Mouse (Mus musculus) thymus, adult 2 months (tissue): ENCODE data around the gene Prkag2.

Experiments
- CTCF ChIP-seq: fragments of 200-500 bp; IDR thresholded peaks from 2 replicates; pipeline ENCODE4 v1.5.1; 2012; ENCODE audit warnings: mild to moderate bottlenecking, control low read depth, low read length, moderate library complexity, borderline replicate concordance; ENCODE audit not compliant: control insufficient read depth, poor library complexity, insufficient read depth; ENCODE audit errors: extremely low read depth
- POLR2A ChIP-seq: fragments of 200-500 bp; IDR thresholded peaks from 2 replicates; pipeline ENCODE4 v1.6.1; 2012; ENCODE audit warnings: mild to moderate bottlenecking, low read length, control low read depth, moderate library complexity; ENCODE audit not compliant: control insufficient read depth, poor library complexity, insufficient read depth; ENCODE audit errors: extremely low read depth

DNA sequence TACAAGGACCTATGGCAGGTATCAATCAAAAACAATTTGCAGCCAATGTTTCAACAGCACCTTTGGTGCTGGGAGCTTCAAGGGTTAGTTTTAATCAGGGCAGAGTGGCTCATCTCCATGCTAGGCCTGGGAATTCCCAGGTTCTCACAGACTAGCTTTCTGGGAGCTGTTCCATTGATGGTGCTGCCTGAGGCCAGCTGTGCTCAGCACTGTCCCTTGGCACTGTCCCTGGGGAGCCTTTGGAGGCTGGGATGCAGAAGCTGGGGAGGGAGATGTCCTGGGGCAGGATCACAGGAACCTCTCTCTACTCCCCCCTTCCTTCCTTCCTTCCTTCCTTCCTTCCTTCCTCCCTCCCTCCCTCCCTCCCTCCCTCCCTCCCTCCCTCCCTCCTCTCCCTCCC is 13.7 kb upstream of the Prkag2 start:
- TF ChIP-seq POLR2A (no peak), CTCF (no peak)
